Mouse (Mus musculus): ENCODE data around the gene Prdm16.

DNA sequence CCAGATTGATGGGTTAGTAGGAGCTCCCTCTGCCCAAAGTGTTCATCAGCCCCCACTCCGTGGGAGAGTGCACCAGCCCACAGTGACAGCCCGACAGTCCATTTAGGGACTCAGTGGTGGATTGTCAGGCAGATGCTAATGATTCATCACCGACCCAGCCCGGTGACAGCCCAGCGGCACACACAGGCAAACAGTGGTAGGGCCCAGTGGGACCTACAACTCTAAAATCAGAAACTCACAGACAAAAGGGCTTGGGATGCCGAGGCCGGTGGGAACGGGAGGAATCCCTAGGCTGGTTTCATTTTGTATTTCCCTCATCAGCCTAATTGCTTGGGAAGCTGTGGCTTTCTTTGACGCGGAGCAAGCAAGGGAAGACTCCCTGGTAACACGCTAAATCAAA, 80.3 kb downstream of the Prdm16 start:
- TF ChIP-seq CTCF (conservative IDR thresholded peaks at IDR 0.05; ENCODE audit: low read length) (no peak), NANOG (IDR thresholded peaks at IDR 0.05; ENCODE audit: borderline replicate concordance, low read length) (no peak), POU5F1 (IDR thresholded peaks at IDR 0.05; ENCODE audit: borderline replicate concordance, low read length) (no peak)

Measured in E14TG2a.4 (cell line).